ENCODE assay signal across 8 mouse cellular contexts in the genomic region with DNA sequence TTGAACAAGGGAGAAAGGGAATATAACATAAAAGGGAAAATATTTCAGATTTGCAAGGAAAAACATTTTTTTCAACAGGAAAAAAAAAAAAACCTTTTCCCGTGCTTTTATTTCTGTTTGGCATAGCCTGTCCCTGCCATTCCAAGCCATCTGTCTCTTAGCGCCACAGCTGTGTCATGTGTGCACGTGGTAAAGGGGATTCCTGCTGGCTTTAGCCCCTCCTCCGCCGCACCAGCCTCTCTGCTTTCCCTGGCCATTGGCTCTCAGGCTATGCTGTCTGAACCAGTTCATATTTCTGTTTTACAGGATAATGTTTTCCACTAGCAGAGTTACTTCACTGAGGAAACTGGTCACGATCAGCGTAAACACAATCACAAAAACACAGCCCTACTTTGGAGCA. TPM values are rescaled to one million over a fixed set of nuclear protein-coding genes. Genes with fewer than 3 reads are reported as not detected.
DNase-seq lines count a peak whose midpoint lies in the region; ATAC-seq lines count a peak whose summit lies in the region.

No protein-coding gene starts in this region.

- intact Hi-C loops in gastrocnemius, postnatal 14 days (cut with DNase I; ENCODE audit: low total_unique reads), result no loop called here

- H3K36me3 ChIP-seq in kidney, embryonic 14.5 days (ENCODE audit: control insufficient read depth, insufficient read depth, low read length), result no peaks in the 10 kb centered on the region
- no peaks in the 10 kb centered on the region for H3K36me3 ChIP-seq in midbrain, embryonic 12.5 days
- no peaks in the 10 kb centered on the region for H3K36me3 ChIP-seq in stomach, embryonic 14.5 days (ENCODE audit: control insufficient read depth, insufficient read depth, low read length)

- H3K4me3 ChIP-seq in kidney, embryonic 14.5 days (ENCODE audit: low read length), result no peak overlapping the region
- H3K4me3 ChIP-seq in midbrain, embryonic 12.5 days, result no peak overlapping the region
- no peak overlapping the region for H3K4me3 ChIP-seq in stomach, embryonic 14.5 days (ENCODE audit: low read depth, low read length)

- no peak overlapping the region for H3K9ac ChIP-seq in kidney, embryonic 14.5 days (ENCODE audit: low read depth, low read length)
- H3K9ac ChIP-seq in midbrain, embryonic 12.5 days (replicated peaks), result no peak overlapping the region
- no peak overlapping the region for H3K9ac ChIP-seq in stomach, embryonic 14.5 days (replicated peaks; ENCODE audit: low read depth, low read length)

- H3K4me2 ChIP-seq in kidney, embryonic 14.5 days (replicated peaks; ENCODE audit: low read depth, low read length), result no peak overlapping the region
- H3K4me2 ChIP-seq in midbrain, embryonic 12.5 days (replicated peaks), result no peak overlapping the region
- H3K4me2 ChIP-seq in stomach, embryonic 14.5 days (replicated peaks; ENCODE audit: low read depth, low read length), result no peak overlapping the region

- DNase-seq in kidney, adult 8-10 months, result no peak
- DNase-seq in gastrocnemius, postnatal 14 days, result peak; percentile 69
- DNase-seq in layer of hippocampus, postnatal 36 days, result peak; percentile 54 to 63
- DNase-seq in adipocyte (ENCODE audit: low spot score), result no peak
- DNase-seq in adrenal gland, postnatal 4 days (ENCODE audit: low spot score in 2 of 2), result no peak

- H3K9me3 ChIP-seq in kidney, embryonic 14.5 days (ENCODE audit: control insufficient read depth, low read length), result no peaks in the 10 kb centered on the region
- no peaks in the 10 kb centered on the region for H3K9me3 ChIP-seq in midbrain, embryonic 12.5 days
- no peaks in the 10 kb centered on the region for H3K9me3 ChIP-seq in stomach, embryonic 14.5 days (ENCODE audit: control insufficient read depth, low read depth, low read length)

- ATAC-seq in kidney, embryonic 14.5 days (ENCODE audit: low FRiP score, low TSS enrichment), result peak; percentile 79; the same call in 1 of the 2 replicates
- peak; percentile 95 for ATAC-seq in midbrain, embryonic 12.5 days (ENCODE audit: low FRiP score, low read depth)
- peak; percentile 69; the same call in 1 of the 2 replicates for ATAC-seq in stomach, embryonic 14.5 days (ENCODE audit: insufficient number of reproducible peaks, insufficient read depth, low FRiP score, low read depth)

- WGBS in kidney, embryonic 14.5 days, result 39% methylated on average over 7 of the region's 7 CpGs
- WGBS in midbrain, embryonic 12.5 days, result 44% methylated on average over 7 of the region's 7 CpGs
- WGBS in stomach, embryonic 14.5 days, result 23% methylated on average over 7 of the region's 7 CpGs

- H3K27me3 ChIP-seq in kidney, embryonic 14.5 days (ENCODE audit: control insufficient read depth, insufficient read depth, low read length), result no peaks in the 10 kb centered on the region
- no peaks in the 10 kb centered on the region for H3K27me3 ChIP-seq in midbrain, embryonic 12.5 days
- H3K27me3 ChIP-seq in stomach, embryonic 14.5 days (ENCODE audit: control insufficient read depth, insufficient read depth, low read length), result no peaks in the 10 kb centered on the region

- no peaks in the 10 kb centered on the region for H3K4me1 ChIP-seq in kidney, embryonic 14.5 days (ENCODE audit: control insufficient read depth, insufficient read depth, low read length)
- no peaks in the 10 kb centered on the region; the same call in 1 of the 2 replicates for H3K4me1 ChIP-seq in midbrain, embryonic 12.5 days
- 0 out of 2 replicates have a peak, but pooled peaks cover 3% of the 10 kb centered on the region for H3K4me1 ChIP-seq in stomach, embryonic 14.5 days (ENCODE audit: control insufficient read depth, insufficient read depth, low read length)

- H3K27ac ChIP-seq in kidney, embryonic 14.5 days (ENCODE audit: low read depth, low read length), result no peak overlapping the region
- no peak overlapping the region for H3K27ac ChIP-seq in midbrain, embryonic 12.5 days (replicated peaks)
- H3K27ac ChIP-seq in stomach, embryonic 14.5 days (ENCODE audit: low read length), result no peak overlapping the region

RNA-seq across cellular contexts. Expression of gene Dyrk2, which starts 49.1 kb away (rescaled TPM):
- polyA plus RNA-seq in kidney, embryonic 14.5 days (2014; fragmentation: Nextera tagmentation; extraction: Ambion mirVana), result 11.2 and 12.3 TPM in 2 replicates
- 10 to 100 TPM; 44.3 to 74.0 TPM for total RNA-seq in gastrocnemius, postnatal 14 days (2021)
- 10 to 100 TPM; 52.6 to 53.9 TPM for total RNA-seq in layer of hippocampus, postnatal 36 days (2021)
- polyA plus RNA-seq in midbrain, embryonic 12.5 days (2016; fragmentation: Nextera tagmentation; extraction: Ambion mirVana), result 12.1 and 12.8 TPM in 2 replicates
- polyA plus RNA-seq in stomach, embryonic 14.5 days (2014; fragmentation: Nextera tagmentation; extraction: Ambion mirVana), result 16.7 and 16.9 TPM in 2 replicates
- total RNA-seq in adrenal gland, postnatal 4 days (2021), result 10 to 100 TPM; 57.6 to 59.1 TPM

Comparison
In these comparisons a context has a peak if more than half of its experiments do, and no peak if none do; other contexts are left out.
1. DNase-seq: peak in gastrocnemius, postnatal 14 days (single experiment) and layer of hippocampus, postnatal 36 days (2 of 2); none in kidney, adult 8-10 months (0 of 2), adipocyte (single experiment) and adrenal gland, postnatal 4 days (0 of 2).
2. Peak in every context shown above with its lines, with median percentiles within 50 percentile points of each other: ATAC-seq.